Comparison of ENCODE assay signal across 8 mouse cellular contexts in genomic region chr2:174674287-174675045, GRCm38 (mm10). TPM values are rescaled to one million over a fixed set of nuclear protein-coding genes. Genes with fewer than 3 reads are reported as not detected.
DNase-seq lines count a peak whose midpoint lies in the region; ATAC-seq lines count a peak whose summit lies in the region.

No protein-coding gene starts in this region.

- peak overlapping the region; percentile 97 for H3K4me2 ChIP-seq in kidney, embryonic 16.5 days (replicated peaks; ENCODE audit: low read depth, low read length)
- peak overlapping the region; percentile 85 for H3K4me2 ChIP-seq in hindbrain, embryonic 13.5 days
- peak overlapping the region; percentile 89 for H3K4me2 ChIP-seq in midbrain, embryonic 15.5 days

- peak overlapping the region; percentile 52 for H3K9ac ChIP-seq in kidney, embryonic 16.5 days (replicated peaks; ENCODE audit: low read length)
- peak overlapping the region; percentile 75 for H3K9ac ChIP-seq in hindbrain, embryonic 13.5 days
- peak overlapping the region; percentile 41 for H3K9ac ChIP-seq in midbrain, embryonic 15.5 days

- peak; percentile 29; the same call in 1 of the 2 replicates for ATAC-seq in kidney, embryonic 16.5 days (ENCODE audit: low FRiP score, low TSS enrichment)
- ATAC-seq in hindbrain, embryonic 13.5 days (ENCODE audit: low FRiP score) = peak; percentile 70
- ATAC-seq in midbrain, embryonic 15.5 days (replicated peaks) = peak; percentile 78
- ATAC-seq in megakaryocyte-erythroid progenitor cell, adult 5-6 weeks (replicated peaks; ENCODE audit: low FRiP score, low TSS enrichment, poor library complexity, severe bottlenecking) = no peak

- peak overlapping the region; percentile 52 for H3K4me3 ChIP-seq in kidney, embryonic 16.5 days (ENCODE audit: low read length)
- peak overlapping the region; percentile 27 for H3K4me3 ChIP-seq in brown adipose tissue, adult 24 weeks (ENCODE audit: insufficient read depth, low read depth, low read length)
- H3K4me3 ChIP-seq in hindbrain, embryonic 13.5 days = peak overlapping the region; percentile 46
- H3K4me3 ChIP-seq in midbrain, embryonic 15.5 days = peak overlapping the region; percentile 40

- H3K36me3 ChIP-seq in kidney, embryonic 16.5 days (ENCODE audit: insufficient read depth, low read length) = no peaks in the 10 kb centered on the region
- no peaks in the 10 kb centered on the region for H3K36me3 ChIP-seq in hindbrain, embryonic 13.5 days
- H3K36me3 ChIP-seq in midbrain, embryonic 15.5 days (replicated peaks) = no peaks in the 10 kb centered on the region

- no peak for DNase-seq in kidney, adult 11 months
- no peak for DNase-seq in layer of hippocampus, adult 8-10 months (ENCODE audit: low spot score in 2 of 2)
- no peak for DNase-seq in adrenal gland, adult 2 months

- no peak overlapping the region for H3K27ac ChIP-seq in kidney, embryonic 16.5 days (ENCODE audit: low read length)
- peak overlapping the region; percentile 77 for H3K27ac ChIP-seq in brown adipose tissue, adult 24 weeks (replicated peaks; ENCODE audit: low read depth, low read length)
- H3K27ac ChIP-seq in hindbrain, embryonic 13.5 days = peak overlapping the region; percentile 62
- peak overlapping the region; percentile 62; the same call in 1 of the 2 replicates for H3K27ac ChIP-seq in midbrain, embryonic 15.5 days

- 2% methylated on average over 16 of the region's 16 CpGs for WGBS in kidney, embryonic 16.5 days
- under 1% methylated on average over 16 of the region's 16 CpGs for WGBS in hindbrain, embryonic 13.5 days
- WGBS in midbrain, embryonic 15.5 days = 2% methylated on average over 16 of the region's 16 CpGs

- peaks cover 12% of the 10 kb centered on the region; the same call in 1 of the 2 replicates for H3K4me1 ChIP-seq in kidney, embryonic 16.5 days (ENCODE audit: insufficient read depth, low read length)
- H3K4me1 ChIP-seq in brown adipose tissue, adult 24 weeks (ENCODE audit: control insufficient read depth, insufficient read depth, insufficient read length, low read length) = peaks cover 10% of the 10 kb centered on the region
- peaks cover 22% of the 10 kb centered on the region for H3K4me1 ChIP-seq in hindbrain, embryonic 13.5 days (replicated peaks)
- H3K4me1 ChIP-seq in midbrain, embryonic 15.5 days = peaks cover 11% of the 10 kb centered on the region

- no peaks in the 10 kb centered on the region for H3K9me3 ChIP-seq in kidney, embryonic 16.5 days (ENCODE audit: low read length)
- no peaks in the 10 kb centered on the region for H3K9me3 ChIP-seq in hindbrain, embryonic 13.5 days
- H3K9me3 ChIP-seq in midbrain, embryonic 15.5 days = no peaks in the 10 kb centered on the region

- H3K27me3 ChIP-seq in kidney, embryonic 16.5 days (ENCODE audit: insufficient read depth, low read length) = 0 out of 2 replicates have a peak, but pooled peaks cover 2% of the 10 kb centered on the region
- peaks cover 19% of the 10 kb centered on the region for H3K27me3 ChIP-seq in hindbrain, embryonic 13.5 days
- H3K27me3 ChIP-seq in midbrain, embryonic 15.5 days (replicated peaks) = peaks cover 6% of the 10 kb centered on the region

RNA-seq across cellular contexts. Expression of gene Zfp831, which starts 31.1 kb away (rescaled TPM):
- polyA plus RNA-seq in kidney, embryonic 16.5 days (2015; fragmentation: Nextera tagmentation; extraction: Ambion mirVana) = 0.02 TPM in 1 of 2 replicates, not detected in the other
- not detected in 2 replicates for polyA plus RNA-seq in brown adipose tissue, adult 24 weeks (2012; ENCODE audit: insufficient read depth, insufficient read length, missing spikeins)
- polyA plus RNA-seq in hindbrain, embryonic 13.5 days (2015; fragmentation: Nextera tagmentation; extraction: Ambion mirVana) = not detected in 2 replicates
- polyA plus RNA-seq in midbrain, embryonic 15.5 days (2015; fragmentation: Nextera tagmentation; extraction: Ambion mirVana) = not detected in 2 replicates
- 10 to 100 TPM; 17.9 to 27.5 (median 22.9) TPM for total RNA-seq in layer of hippocampus, adult 8-10 months (2022)
- total RNA-seq in adrenal gland, adult 2 months (2021) = under 1 TPM; 0.10 to 0.12 TPM
- 0.03 TPM in 2 replicates for polyA plus RNA-seq in adrenal gland, adult 2 months (2012; rRNA removed)
- total RNA-seq in megakaryocyte-erythroid progenitor cell, adult 5-6 weeks (2014; fragmentation: Nextera tagmentation) = 8.0 and 9.4 TPM in 2 replicates
- total RNA-seq in megakaryocyte-erythroid progenitor cell, adult 5-6 weeks (2017) = 4.0 and 4.7 TPM in 2 replicates
